Mouse (Mus musculus) cortical plate, adult 2 months (tissue): Measurements from ENCODE around the gene Slc11a1.

Source experiments
- CTCF ChIP-seq: fragments of 200-500 bp; IDR thresholded peaks from 2 replicates; pipeline ENCODE4 v1.5.1; 2011; ENCODE audit warnings: mild to moderate bottlenecking, control low read depth, low read length; ENCODE audit not compliant: insufficient read depth; ENCODE audit errors: extremely low read depth
- POLR2A ChIP-seq: fragments of 200-500 bp; IDR thresholded peaks from 2 replicates; pipeline ENCODE4 v1.6.1; 2011; ENCODE audit warnings: mild to moderate bottlenecking, low read length, control low read depth; ENCODE audit not compliant: insufficient read depth; ENCODE audit errors: extremely low read depth

- TF ChIP-seq POLR2A (no peak), CTCF (no peak)
Measured at GRCm38 (mm10) chr1:74423147-74423546, 48.2 kb downstream of the Slc11a1 start.
